In the genomic region with DNA sequence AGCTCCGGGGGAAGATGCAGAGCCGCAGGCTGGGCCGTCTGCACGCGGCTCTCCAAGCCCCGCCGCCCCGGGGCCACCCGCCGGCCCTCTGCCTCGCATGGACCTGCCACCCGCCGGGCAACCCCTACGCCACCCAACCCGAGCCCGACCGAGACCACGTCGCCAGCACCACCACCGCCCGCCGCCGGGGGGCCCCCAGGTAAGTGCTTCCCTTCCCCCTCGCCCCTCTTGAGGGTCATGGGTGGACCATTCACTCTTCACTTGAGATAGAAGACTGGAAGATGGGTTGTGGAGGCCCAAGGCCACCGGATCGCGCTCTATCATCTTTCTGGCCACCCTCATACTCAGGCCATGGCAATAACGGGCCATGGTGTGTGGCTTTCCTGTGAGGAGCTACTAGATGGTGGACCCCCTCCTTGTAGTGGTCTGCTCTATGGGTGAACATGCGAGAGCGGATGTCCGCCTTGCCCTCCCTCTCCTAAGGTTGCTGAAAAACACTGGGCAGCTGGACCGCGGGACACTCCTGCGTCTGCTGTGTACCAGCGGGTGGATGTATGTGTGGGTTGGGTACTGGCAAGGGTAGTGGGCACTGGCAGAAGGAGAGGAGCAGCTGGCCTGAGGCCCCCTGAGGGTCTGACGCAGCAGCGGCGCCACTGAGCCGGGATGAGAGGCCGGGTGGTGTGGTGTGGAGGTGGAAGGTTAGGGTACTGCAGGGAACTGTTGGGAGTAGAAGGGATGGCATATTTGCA, we compare ENCODE assay signal across 8 mouse cellular contexts. TPM values are rescaled to one million over a fixed set of nuclear protein-coding genes. Genes with fewer than 3 reads are reported as not detected.
A peak's percentile ranks its signal among the peaks of the same experiment; 100 is the strongest.
DNase-seq lines count a peak whose midpoint lies in the region; ATAC-seq and TF ChIP-seq lines count a peak whose summit lies in the region.

No protein-coding gene starts in this region.

- H3K36me3 ChIP-seq in kidney, embryonic 14.5 days (ENCODE audit: control insufficient read depth, insufficient read depth, low read length) = peaks cover 28% of the 10 kb centered on the region
- H3K36me3 ChIP-seq in forebrain, embryonic 10.5 days (replicated peaks) = peaks cover 34% of the 10 kb centered on the region
- H3K36me3 ChIP-seq in neural tube, embryonic 13.5 days = peaks cover 41% of the 10 kb centered on the region

- H3K4me3 ChIP-seq in kidney, embryonic 14.5 days (ENCODE audit: low read length) = peak overlapping the region; percentile 43
- H3K4me3 ChIP-seq in forebrain, embryonic 10.5 days = peak overlapping the region; percentile 59
- peak overlapping the region; percentile 69 for H3K4me3 ChIP-seq in neural tube, embryonic 13.5 days

- peak overlapping the region; percentile 51; the same call in 1 of the 2 replicates for H3K9ac ChIP-seq in kidney, embryonic 14.5 days (ENCODE audit: low read depth, low read length)
- peak overlapping the region; percentile 89 for H3K9ac ChIP-seq in neural tube, embryonic 13.5 days

- intact Hi-C loops in left cerebral cortex, postnatal 14 days (cut with DNase I) = loop anchor here (5.0 kb wide), 1 partner anchor 57 kb away; a partner anchor contains a TSS

- H3K4me1 ChIP-seq in kidney, embryonic 14.5 days (ENCODE audit: control insufficient read depth, insufficient read depth, low read length) = peaks cover 12% of the 10 kb centered on the region
- H3K4me1 ChIP-seq in forebrain, embryonic 10.5 days = peaks cover 16% of the 10 kb centered on the region
- peaks cover 21% of the 10 kb centered on the region for H3K4me1 ChIP-seq in neural tube, embryonic 13.5 days (replicated peaks)

- H3K27me3 ChIP-seq in kidney, embryonic 14.5 days (ENCODE audit: control insufficient read depth, insufficient read depth, low read length) = no peaks in the 10 kb centered on the region
- H3K27me3 ChIP-seq in forebrain, embryonic 10.5 days (ENCODE audit: poor library complexity, severe bottlenecking) = peaks cover 28% of the 10 kb centered on the region
- no peaks in the 10 kb centered on the region for H3K27me3 ChIP-seq in neural tube, embryonic 13.5 days

- peak; percentile 12 for ATAC-seq in kidney, embryonic 14.5 days (ENCODE audit: low FRiP score, low TSS enrichment)
- peak; percentile 49 for ATAC-seq in neural tube, embryonic 13.5 days (ENCODE audit: low read depth)

- H3K9me3 ChIP-seq in kidney, embryonic 14.5 days (ENCODE audit: control insufficient read depth, low read length) = peaks cover 4% of the 10 kb centered on the region; the same call in 1 of the 2 replicates
- H3K9me3 ChIP-seq in forebrain, embryonic 10.5 days = peaks cover 7% of the 10 kb centered on the region
- no peaks in the 10 kb centered on the region for H3K9me3 ChIP-seq in neural tube, embryonic 13.5 days

- H3K27ac ChIP-seq in kidney, embryonic 14.5 days (ENCODE audit: low read depth, low read length) = no peak overlapping the region
- H3K27ac ChIP-seq in forebrain, embryonic 10.5 days = peak overlapping the region; percentile 70; the same call in 1 of the 2 replicates
- peak overlapping the region; percentile 92 for H3K27ac ChIP-seq in neural tube, embryonic 13.5 days (replicated peaks)

- WGBS in kidney, embryonic 14.5 days = 11% methylated on average over 38 of the region's 40 CpGs
- WGBS in forebrain, embryonic 10.5 days = 7% methylated on average over 40 of the region's 40 CpGs
- WGBS in neural tube, embryonic 13.5 days = 6% methylated on average over 40 of the region's 40 CpGs

- peak; percentile 27; the same call in 1 of the 2 replicates for TF ChIP-seq CTCF in brain, embryonic 14.5 days (IDR thresholded peaks at IDR 0.05; ENCODE audit: borderline replicate concordance, extremely low read depth, insufficient read depth, insufficient read length)

- H3K4me2 ChIP-seq in kidney, embryonic 14.5 days (replicated peaks; ENCODE audit: low read depth, low read length) = peak overlapping the region; percentile 96
- H3K4me2 ChIP-seq in neural tube, embryonic 13.5 days = peak overlapping the region; percentile 82

- no peak for DNase-seq in kidney, adult 11 months
- DNase-seq in brain, embryonic 14.5 days (ENCODE audit: low read depth) = peak; percentile 48
- no peak for DNase-seq in forebrain, embryonic 10.5 days (ENCODE audit: extremely low spot score, low spot score)
- DNase-seq in left cerebral cortex, postnatal 14 days (ENCODE audit: low spot score in 2 of 2) = peak; percentile 54 to 55
- no peak for DNase-seq in T-cell, adult 2 months (ENCODE audit: low spot score)
- DNase-seq in B cell, adult 2 months = no peak

- no peak for TF ChIP-seq POLR2A in brain, embryonic 14.5 days (IDR thresholded peaks at IDR 0.05; ENCODE audit: borderline replicate concordance, extremely low read depth, insufficient read depth, insufficient read length, poor library complexity, severe bottlenecking)

RNA-seq across cellular contexts. Expression of a gene that starts 6.7 kb away (rescaled TPM):
- 50.3 and 62.0 TPM in 2 replicates for polyA plus RNA-seq in kidney, embryonic 14.5 days (2014; fragmentation: Nextera tagmentation; extraction: Ambion mirVana)
- 62.5 and 79.9 TPM in 2 replicates for polyA plus RNA-seq in brain, embryonic 14.5 days (2012; rRNA removed)
- 75.9 and 77.1 TPM in 2 replicates for polyA plus RNA-seq in forebrain, embryonic 10.5 days (2016; fragmentation: Nextera tagmentation; extraction: Ambion mirVana)
- 10 to 100 TPM; 46.1 to 47.9 TPM for total RNA-seq in left cerebral cortex, postnatal 14 days (2021)
- 77.1 and 87.1 TPM in 2 replicates for polyA plus RNA-seq in neural tube, embryonic 13.5 days (2015; fragmentation: Nextera tagmentation; extraction: Ambion mirVana)

RNA-seq across cellular contexts. Expression of a gene that starts 6.7 kb away (rescaled TPM):
- 15.6 and 16.1 TPM in 2 replicates for polyA plus RNA-seq in kidney, embryonic 14.5 days (2014; fragmentation: Nextera tagmentation; extraction: Ambion mirVana)
- polyA plus RNA-seq in brain, embryonic 14.5 days (2012; rRNA removed) = 40.7 and 59.2 TPM in 2 replicates
- 22.7 and 22.8 TPM in 2 replicates for polyA plus RNA-seq in forebrain, embryonic 10.5 days (2016; fragmentation: Nextera tagmentation; extraction: Ambion mirVana)
- 10 to 100 TPM; 45.6 to 49.5 TPM for total RNA-seq in left cerebral cortex, postnatal 14 days (2021)
- polyA plus RNA-seq in neural tube, embryonic 13.5 days (2015; fragmentation: Nextera tagmentation; extraction: Ambion mirVana) = 47.7 and 48.0 TPM in 2 replicates

RNA-seq across cellular contexts. Expression of a gene that starts 8.2 kb away (rescaled TPM):
- 0.33 and 0.65 TPM in 2 replicates for polyA plus RNA-seq in kidney, embryonic 14.5 days (2014; fragmentation: Nextera tagmentation; extraction: Ambion mirVana)
- polyA plus RNA-seq in brain, embryonic 14.5 days (2012; rRNA removed) = 13.7 and 20.5 TPM in 2 replicates
- polyA plus RNA-seq in forebrain, embryonic 10.5 days (2016; fragmentation: Nextera tagmentation; extraction: Ambion mirVana) = 0.71 and 1.1 TPM in 2 replicates
- 10 to 100 TPM; 55.4 to 56.2 TPM for total RNA-seq in left cerebral cortex, postnatal 14 days (2021)
- polyA plus RNA-seq in neural tube, embryonic 13.5 days (2015; fragmentation: Nextera tagmentation; extraction: Ambion mirVana) = 16.6 and 20.2 TPM in 2 replicates

RNA-seq across cellular contexts. Expression of a gene that starts 13.2 kb away (rescaled TPM):
- polyA plus RNA-seq in kidney, embryonic 14.5 days (2014; fragmentation: Nextera tagmentation; extraction: Ambion mirVana) = 0.16 TPM in 1 of 2 replicates, not detected in the other
- not detected in 2 replicates for polyA plus RNA-seq in brain, embryonic 14.5 days (2012; rRNA removed)
- 0.12 and 0.21 TPM in 2 replicates for polyA plus RNA-seq in forebrain, embryonic 10.5 days (2016; fragmentation: Nextera tagmentation; extraction: Ambion mirVana)
- under 1 TPM in 1 of 2 experiments, not detected in 1; 0.78 TPM for total RNA-seq in left cerebral cortex, postnatal 14 days (2021)
- not detected in 2 replicates for polyA plus RNA-seq in neural tube, embryonic 13.5 days (2015; fragmentation: Nextera tagmentation; extraction: Ambion mirVana)

RNA-seq across cellular contexts. Expression of a gene that starts 13.8 kb away (rescaled TPM):
- 33.0 and 36.2 TPM in 2 replicates for polyA plus RNA-seq in kidney, embryonic 14.5 days (2014; fragmentation: Nextera tagmentation; extraction: Ambion mirVana)
- polyA plus RNA-seq in brain, embryonic 14.5 days (2012; rRNA removed) = 19.9 and 32.7 TPM in 2 replicates
- 54.3 and 56.0 TPM in 2 replicates for polyA plus RNA-seq in forebrain, embryonic 10.5 days (2016; fragmentation: Nextera tagmentation; extraction: Ambion mirVana)
- total RNA-seq in left cerebral cortex, postnatal 14 days (2021) = 10 to 100 TPM in 1 of 2 experiments, 1 to 10 TPM in 1; 10.0 to 12.3 TPM
- 10.3 and 11.2 TPM in 2 replicates for polyA plus RNA-seq in neural tube, embryonic 13.5 days (2015; fragmentation: Nextera tagmentation; extraction: Ambion mirVana)

Comparison
In these comparisons a context has a peak if more than half of its experiments do, and no peak if none do; other contexts are left out.
1. DNase-seq: peak in brain, embryonic 14.5 days (single experiment) and left cerebral cortex, postnatal 14 days (2 of 2); none in kidney, adult 11 months (single experiment), forebrain, embryonic 10.5 days (single experiment), T-cell, adult 2 months (single experiment) and B cell, adult 2 months (0 of 2).
2. Peak in every context shown above with its lines, with median percentiles within 50 percentile points of each other: H3K4me3 ChIP-seq.